Mouse (Mus musculus): Measurements from ENCODE around the gene Lrrk2.

DNA sequence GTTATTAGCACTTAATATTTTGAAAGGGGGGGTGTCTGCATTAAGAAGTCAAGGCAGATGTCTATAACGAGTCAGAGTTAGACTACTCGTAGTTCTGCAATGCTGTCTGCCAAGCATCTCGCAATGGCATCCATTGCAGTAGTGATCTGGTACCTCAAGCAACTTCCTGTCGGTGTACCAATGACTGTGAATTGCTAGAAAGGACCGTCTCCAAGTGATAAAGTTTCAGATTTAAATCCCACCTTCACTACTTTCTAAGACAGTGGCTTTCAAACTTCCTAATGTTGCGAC, 12.0 kb upstream of the Lrrk2 start:
- TF ChIP-seq CTCF (IDR thresholded peaks at IDR 0.05; ENCODE audit: low read depth), result no peak
- TF ChIP-seq EP300 (optimal IDR thresholded peaks at IDR 0.05), result no peak
